Mouse (Mus musculus): ENCODE results near the gene Mrps7. TPM values are rescaled to one million over a fixed set of nuclear protein-coding genes. Genes with fewer than 3 reads are reported as not detected.

Gene Mrps7
- polyA plus RNA-seq, 1 experiment from 2014 or later: 95.6 TPM

- H3K27ac ChIP-seq (ENCODE audit: low read depth): no peak overlapping the region
- H3K9ac ChIP-seq: no peak overlapping the region
- no peaks in the 10 kb centered on the region for H3K9me3 ChIP-seq (ENCODE audit: low read depth, low read length)
- WGBS: 86% methylated on average over 16 of the region's 16 CpGs
- ATAC-seq (ENCODE audit: insufficient read depth) (no peak), DNase-seq (no peak)
- no peaks in the 10 kb centered on the region for H3K27me3 ChIP-seq (ENCODE audit: insufficient read depth, low read length)
- no peaks in the 10 kb centered on the region; the same call in 1 of the 2 replicates for H3K4me1 ChIP-seq (ENCODE audit: insufficient read depth)
- no peak for TF ChIP-seq CTCF (IDR thresholded peaks at IDR 0.05; ENCODE audit: low read depth)
- H3K4me3 ChIP-seq (ENCODE audit: low read depth, low read length): no peak overlapping the region
- no peak overlapping the region for H3K4me2 ChIP-seq
- H3K36me3 ChIP-seq (ENCODE audit: insufficient read depth): peaks cover 39% of the 10 kb centered on the region
These were observed 15.2 kb downstream of the Mrps7 start for GRCm38 (mm10) chr11:115618732-115619516.

DNA sequence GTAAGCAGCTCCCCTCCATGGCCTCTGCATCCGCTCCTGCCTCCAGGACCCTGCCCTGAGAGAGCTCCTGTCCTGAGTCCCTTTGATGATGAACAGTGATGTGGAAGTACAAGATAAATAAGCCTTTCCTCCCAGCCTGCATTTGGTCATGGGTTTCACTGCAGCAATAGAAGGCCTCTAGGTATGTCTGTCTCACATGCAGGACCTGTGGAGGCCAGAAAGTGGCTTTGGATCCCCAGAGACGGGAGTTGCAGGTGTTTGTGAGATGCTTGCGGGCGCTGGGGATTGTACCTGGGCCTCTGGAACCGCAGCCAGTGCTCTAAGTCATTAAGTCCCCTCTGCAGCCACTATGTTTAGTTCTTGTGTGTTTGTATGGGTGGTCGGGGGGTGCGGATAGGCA is 16.2 kb downstream of the Mrps7 start:
- no peak overlapping the region for H3K4me3 ChIP-seq (ENCODE audit: low read depth, low read length)
- peaks cover 34% of the 10 kb centered on the region for H3K36me3 ChIP-seq (ENCODE audit: insufficient read depth)
- H3K4me1 ChIP-seq (ENCODE audit: insufficient read depth): no peaks in the 10 kb centered on the region
- DNase-seq (no peak), ATAC-seq (ENCODE audit: insufficient read depth) (no peak)
- H3K27ac ChIP-seq (ENCODE audit: low read depth): no peak overlapping the region
- TF ChIP-seq CTCF (IDR thresholded peaks at IDR 0.05; ENCODE audit: low read depth): no peak
- no peaks in the 10 kb centered on the region for H3K9me3 ChIP-seq (ENCODE audit: low read depth, low read length)
- 93% methylated on average over 7 of the region's 7 CpGs for WGBS
- no peaks in the 10 kb centered on the region for H3K27me3 ChIP-seq (ENCODE audit: insufficient read depth, low read length)
- no peak overlapping the region for H3K9ac ChIP-seq
- no peak overlapping the region for H3K4me2 ChIP-seq

DNA sequence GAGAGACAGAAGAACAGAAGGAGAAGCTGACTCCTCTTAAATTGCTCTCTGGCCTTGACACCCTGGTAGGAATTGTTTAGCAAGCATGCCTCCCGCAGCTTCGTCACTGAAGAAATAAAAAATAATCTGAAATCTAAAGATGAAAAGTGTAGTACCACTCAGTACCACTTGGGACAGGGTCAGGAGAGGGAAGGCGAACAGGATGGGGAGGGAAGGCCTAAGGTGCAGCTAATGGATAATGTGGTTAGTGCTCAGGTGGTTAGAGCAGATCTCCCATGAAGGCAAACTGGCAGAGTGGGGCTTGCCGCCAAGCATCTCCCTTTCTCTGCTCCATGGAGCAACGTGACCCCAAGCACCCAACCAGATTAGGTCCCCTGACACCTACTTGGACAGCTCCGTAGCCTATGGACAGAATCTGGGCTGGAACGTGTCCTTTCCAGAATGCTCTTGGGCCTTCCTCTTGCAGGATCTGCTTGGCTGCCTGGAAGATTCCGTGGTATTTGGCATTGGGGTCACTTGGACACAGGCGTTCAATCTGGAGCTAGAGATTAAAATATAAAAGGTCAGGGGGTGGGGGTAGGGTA is 19.9 kb downstream of the Mrps7 start:
- Histone ChIP-seq H3K4me3 (ENCODE audit: low read depth, low read length) (no peak overlapping the region), H3K36me3 (ENCODE audit: insufficient read depth) (peaks cover 29% of the 10 kb centered on the region), H3K4me1 (ENCODE audit: insufficient read depth) (no peaks in the 10 kb centered on the region; the same call in 1 of the 2 replicates), H3K27me3 (ENCODE audit: insufficient read depth, low read length) (no peaks in the 10 kb centered on the region), H3K4me2 (no peak overlapping the region), H3K9ac (no peak overlapping the region), H3K27ac (ENCODE audit: low read depth) (no peak overlapping the region), H3K9me3 (ENCODE audit: low read depth, low read length) (no peaks in the 10 kb centered on the region)
- ATAC-seq (ENCODE audit: insufficient read depth) (no peak), DNase-seq (no peak)
- TF ChIP-seq CTCF (IDR thresholded peaks at IDR 0.05; ENCODE audit: low read depth): peak; percentile 65
- whole genome bisulfite sequencing: 67% methylated on average over 9 of the region's 9 CpGs

DNA sequence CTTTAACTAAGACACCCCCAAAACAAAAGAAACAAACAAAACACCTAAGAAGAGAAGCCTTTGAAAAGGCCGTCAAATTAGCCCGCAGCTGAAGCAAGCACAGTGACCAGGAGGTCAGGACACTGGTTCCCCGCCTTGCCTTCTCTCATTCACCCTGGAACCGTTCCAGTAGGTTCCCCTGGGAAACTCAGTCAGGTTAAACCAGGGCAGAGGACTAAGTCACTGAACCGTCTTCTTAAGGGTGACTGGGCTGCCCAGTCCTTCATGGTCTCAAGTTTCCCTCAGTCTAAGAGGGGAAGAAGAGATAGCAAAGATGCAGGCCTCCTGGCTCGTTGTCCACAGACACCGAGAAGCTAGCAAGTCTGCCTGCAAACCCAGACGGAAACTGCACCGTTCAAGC is 22.2 kb downstream of the Mrps7 start:
- H3K36me3 ChIP-seq (ENCODE audit: insufficient read depth): peaks cover 17% of the 10 kb centered on the region; the same call in 1 of the 2 replicates
- no peaks in the 10 kb centered on the region; the same call in 1 of the 2 replicates for H3K4me1 ChIP-seq (ENCODE audit: insufficient read depth)
- no peak overlapping the region for H3K4me3 ChIP-seq (ENCODE audit: low read depth, low read length)
- no peaks in the 10 kb centered on the region for H3K9me3 ChIP-seq (ENCODE audit: low read depth, low read length)
- ATAC-seq (ENCODE audit: insufficient read depth) (no peak), DNase-seq (no peak)
- H3K27me3 ChIP-seq (ENCODE audit: insufficient read depth, low read length): no peaks in the 10 kb centered on the region
- H3K4me2 ChIP-seq: no peak overlapping the region
- 76% methylated on average over 9 of the region's 9 CpGs for WGBS
- no peak overlapping the region for H3K27ac ChIP-seq (ENCODE audit: low read depth)
- H3K9ac ChIP-seq: no peak overlapping the region
- TF ChIP-seq CTCF (IDR thresholded peaks at IDR 0.05; ENCODE audit: low read depth): no peak

GRCm38 (mm10) chr11:115626824-115627616 is 23.3 kb downstream of the Mrps7 start:
- DNase-seq (no peak), ATAC-seq (ENCODE audit: insufficient read depth) (no peak)
- Histone ChIP-seq H3K27me3 (ENCODE audit: insufficient read depth, low read length) (no peaks in the 10 kb centered on the region), H3K27ac (ENCODE audit: low read depth) (no peak overlapping the region), H3K9me3 (ENCODE audit: low read depth, low read length) (no peaks in the 10 kb centered on the region), H3K4me1 (ENCODE audit: insufficient read depth) (no peaks in the 10 kb centered on the region; the same call in 1 of the 2 replicates), H3K4me2 (peak overlapping the region; percentile 83), H3K36me3 (ENCODE audit: insufficient read depth) (peaks cover 13% of the 10 kb centered on the region; the same call in 1 of the 2 replicates), H3K4me3 (ENCODE audit: low read depth, low read length) (peak overlapping the region; percentile 72), H3K9ac (peak overlapping the region; percentile 71)
- no peak for TF ChIP-seq CTCF (IDR thresholded peaks at IDR 0.05; ENCODE audit: low read depth)
- WGBS: 44% methylated on average over 11 of the region's 11 CpGs

- Histone ChIP-seq H3K4me2 (peak within 1 kb of the TSS; percentile 83), H3K27ac (ENCODE audit: low read depth) (0 out of 2 replicates have a peak within 1 kb of the TSS, but pooled peaks have one; percentile 2), H3K9ac (peak within 1 kb of the TSS; percentile 71), H3K27me3 (ENCODE audit: insufficient read depth, low read length) (no peaks in the 10 kb centered on the region), H3K4me1 (ENCODE audit: insufficient read depth) (no peaks in the 10 kb centered on the region; the same call in 1 of the 2 replicates), H3K36me3 (ENCODE audit: insufficient read depth) (peaks cover 5% of the 10 kb centered on the region; the same call in 1 of the 2 replicates), H3K9me3 (ENCODE audit: low read depth, low read length) (no peaks in the 10 kb centered on the region), H3K4me3 (ENCODE audit: low read depth, low read length) (peak within 1 kb of the TSS; percentile 72)
- WGBS: under 1% methylated on average over 47 of the region's 47 CpGs
- TF ChIP-seq CTCF (IDR thresholded peaks at IDR 0.05; ENCODE audit: low read depth): no peak
- ATAC-seq (ENCODE audit: insufficient read depth) (peak; percentile 99), DNase-seq (peak; percentile 100)
These were observed 24.2 kb downstream of the Mrps7 start, which contains the start of gene Slc25a19 for GRCm38 (mm10) chr11:115627705-115628464. Gene Slc25a19 (minus strand): TSS chr11:115628295.

All from lung, embryonic 14.5 days (tissue).